Mouse (Mus musculus): ENCODE data around the gene Polr1e.
"Not testable (repeated sequence)": the region's sequence is repeated elsewhere in the genome, so short reads cannot be mapped to it uniquely, and the experiment has no call there.

Polr1e gene

GRCm38 (mm10) chr4:45005452-45005851 is 12.9 kb upstream of the Polr1e start:
- DNase-seq (ENCODE audit: low spot score in 2 of 2): no peak

- DNase-seq (ENCODE audit: low spot score in 2 of 2): no peak
Measured at GRCm38 (mm10) chr4:45010806-45011415, 7.5 kb upstream of the Polr1e start.

DNA sequence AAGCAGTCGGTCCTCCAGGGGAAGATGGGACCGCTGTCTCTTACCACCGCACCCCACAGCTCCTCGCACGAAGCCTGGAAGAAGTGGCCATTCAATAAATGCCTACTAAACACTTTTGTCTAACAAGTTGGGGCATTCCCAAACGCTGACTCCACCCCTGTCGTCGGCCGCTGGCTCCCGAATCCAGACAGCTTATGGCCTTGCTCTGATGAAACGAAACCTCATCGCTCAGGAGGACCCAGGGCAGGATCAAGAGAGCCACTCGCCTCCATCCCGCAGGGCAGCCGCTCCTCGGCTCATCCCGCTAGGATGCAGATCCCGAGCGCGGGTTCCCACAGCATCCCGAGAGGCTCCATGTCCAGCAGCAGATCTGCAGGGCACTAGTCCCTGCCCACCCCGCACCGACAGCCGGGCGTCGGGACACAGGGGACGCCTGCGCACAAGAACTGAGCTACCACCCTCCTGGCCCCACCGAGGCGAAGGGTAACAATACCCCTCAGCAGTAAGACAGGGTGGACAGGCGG is 6.7 kb upstream of the Polr1e start:
- peak; percentile 62 to 70 for DNase-seq (ENCODE audit: low spot score in 2 of 2)

- peak; percentile 99 for DNase-seq (ENCODE audit: low spot score in 2 of 2)
Measured at GRCm38 (mm10) chr4:45012105-45012975, 6.0 kb upstream of the Polr1e start, which contains the start of gene Zbtb5. TSS of gene Zbtb5 (minus strand) at chr4:45012412.

GRCm38 (mm10) chr4:45013031-45013431 is 5.4 kb upstream of the Polr1e start:
- no peak for DNase-seq (ENCODE audit: low spot score in 2 of 2)

GRCm38 (mm10) chr4:45013537-45013936 is 4.8 kb upstream of the Polr1e start:
- no peak for DNase-seq (ENCODE audit: low spot score in 2 of 2)

GRCm38 (mm10) chr4:45015615-45016014 is 2.8 kb upstream of the Polr1e start:
- DNase-seq (ENCODE audit: low spot score in 2 of 2): no peak

DNA sequence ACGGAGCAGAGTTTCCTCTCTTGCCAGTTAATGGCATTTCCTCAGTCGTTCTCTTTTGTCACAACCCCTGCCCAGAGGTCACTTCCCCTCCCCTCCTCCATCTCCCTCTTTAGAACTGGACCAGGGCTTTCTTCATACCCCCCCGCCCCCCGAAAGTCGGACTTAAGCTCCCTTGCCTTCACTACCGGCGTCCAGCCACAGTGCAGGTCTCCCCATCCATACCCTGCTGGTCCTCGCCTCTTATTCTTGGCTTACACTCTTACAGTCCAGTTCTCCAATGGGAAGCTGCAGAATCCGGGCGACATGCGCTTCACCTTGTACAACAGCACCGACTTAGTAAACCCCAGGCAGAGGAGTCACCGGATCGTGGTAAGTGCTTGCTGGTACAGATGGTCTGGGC is 626 bp downstream of the Polr1e start:
- DNase-seq (ENCODE audit: low spot score in 2 of 2): no peak

DNA sequence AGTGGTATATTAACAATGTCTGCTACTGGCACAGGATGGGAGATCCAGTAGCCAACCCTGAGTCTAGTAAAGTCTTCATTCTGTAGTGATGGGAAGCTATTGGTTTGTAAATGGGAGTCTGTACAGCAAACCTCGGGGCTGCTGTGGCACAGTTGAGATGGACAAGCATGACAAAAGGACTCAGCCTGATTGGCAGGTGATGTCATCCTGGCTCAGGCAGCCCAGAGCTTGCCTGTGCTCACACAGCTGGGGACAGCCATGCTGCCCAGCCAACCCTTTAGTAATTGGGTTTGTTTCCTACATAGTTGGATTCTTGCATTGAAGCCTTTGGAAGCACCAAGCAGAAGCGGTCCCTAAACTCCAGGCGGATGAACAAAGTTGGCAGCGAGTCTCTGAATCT is 8.1 kb downstream of the Polr1e start:
- DNase-seq (ENCODE audit: low spot score in 2 of 2): no peak

GRCm38 (mm10) chr4:45032586-45032985 is 14.2 kb downstream of the Polr1e start:
- DNase-seq (ENCODE audit: low spot score in 2 of 2): no peak

DNA sequence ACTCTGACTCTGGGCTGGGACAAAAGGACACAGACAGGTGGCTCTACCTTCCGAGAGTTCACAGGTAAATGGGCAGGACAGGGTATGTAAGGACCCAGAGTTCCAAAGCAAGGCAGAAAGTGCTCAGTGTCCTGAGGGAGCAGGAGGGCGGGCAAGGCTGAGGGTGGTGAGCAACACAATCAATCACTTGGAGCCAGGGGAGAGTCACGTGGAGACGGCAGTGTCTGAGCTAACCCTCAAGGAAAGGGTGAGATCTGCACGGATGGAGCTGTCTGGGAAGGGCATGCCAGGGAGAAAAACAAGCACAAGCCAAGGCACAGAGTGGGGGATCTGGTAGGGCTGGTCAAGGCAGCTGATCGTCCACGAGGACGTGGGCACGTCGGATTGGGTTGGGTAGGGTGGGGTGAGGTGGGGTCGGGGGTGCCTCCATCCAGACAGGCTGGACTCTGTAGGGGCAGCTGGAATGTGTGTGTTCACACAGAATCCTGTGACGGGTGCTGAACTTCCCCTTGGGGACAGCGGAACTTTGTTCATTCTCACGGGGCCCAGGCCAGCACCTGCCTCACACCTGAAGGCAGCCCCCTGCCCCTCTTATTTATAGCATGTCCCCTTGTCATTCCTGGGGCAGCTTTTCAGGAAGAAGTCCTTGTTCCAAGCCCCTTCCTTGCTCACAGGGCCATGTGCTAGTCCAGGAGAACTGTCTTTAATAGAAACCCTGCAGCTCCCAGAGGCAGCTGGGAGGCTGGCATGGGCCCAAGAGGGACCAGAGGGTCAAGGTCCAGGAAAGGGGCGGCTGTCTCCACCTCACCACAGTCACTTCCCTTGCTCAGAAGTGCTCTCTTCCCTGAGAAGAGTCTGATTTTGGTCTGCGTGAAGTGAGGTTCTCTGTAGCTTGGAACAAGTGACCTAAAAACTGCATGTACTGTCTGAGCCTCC is 16.6 kb downstream of the Polr1e start:
- peak in 1 of 2 experiments; percentile 57 for DNase-seq (ENCODE audit: low spot score in 2 of 2)

DNA sequence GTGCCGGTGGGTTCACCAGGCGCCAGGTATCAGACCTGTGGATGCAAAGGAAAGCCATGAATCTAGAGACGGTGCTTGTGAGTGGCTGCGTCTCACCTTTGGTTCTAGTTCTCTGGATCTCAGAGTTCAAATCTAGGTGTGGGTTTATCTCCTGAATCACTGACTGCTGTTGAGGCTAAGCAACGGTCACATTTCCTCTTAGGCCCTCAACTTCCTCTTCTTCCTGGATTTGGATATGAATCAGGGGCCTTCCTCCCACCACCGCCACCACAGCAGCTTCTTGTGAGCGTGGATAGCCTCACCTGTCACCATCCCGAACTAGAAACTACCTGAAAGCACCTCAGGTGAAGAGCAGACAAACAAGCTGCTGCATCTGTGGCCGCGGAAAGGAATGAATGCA is 17.7 kb downstream of the Polr1e start:
- DNase-seq (ENCODE audit: low spot score in 2 of 2): no peak

DNA sequence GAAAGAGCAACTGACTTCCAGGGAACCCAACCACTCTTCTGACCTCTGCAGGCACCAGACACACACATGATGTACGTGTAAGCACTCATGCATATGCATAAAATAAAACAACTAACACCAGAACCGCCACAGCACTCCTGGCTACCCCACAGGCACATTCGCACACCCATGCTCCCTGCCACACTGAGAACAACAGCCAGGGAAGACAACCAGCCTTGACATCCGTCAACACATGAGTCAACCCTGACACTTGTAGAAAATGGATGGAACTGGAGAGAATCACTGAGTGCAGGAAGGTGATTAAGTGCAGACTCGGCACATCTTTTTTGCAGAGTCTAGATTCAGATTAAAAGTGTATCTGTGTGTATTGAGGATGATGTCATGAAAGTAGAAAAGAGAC is 18.2 kb downstream of the Polr1e start:
- DNase-seq (ENCODE audit: low spot score in 2 of 2): no peak

DNA sequence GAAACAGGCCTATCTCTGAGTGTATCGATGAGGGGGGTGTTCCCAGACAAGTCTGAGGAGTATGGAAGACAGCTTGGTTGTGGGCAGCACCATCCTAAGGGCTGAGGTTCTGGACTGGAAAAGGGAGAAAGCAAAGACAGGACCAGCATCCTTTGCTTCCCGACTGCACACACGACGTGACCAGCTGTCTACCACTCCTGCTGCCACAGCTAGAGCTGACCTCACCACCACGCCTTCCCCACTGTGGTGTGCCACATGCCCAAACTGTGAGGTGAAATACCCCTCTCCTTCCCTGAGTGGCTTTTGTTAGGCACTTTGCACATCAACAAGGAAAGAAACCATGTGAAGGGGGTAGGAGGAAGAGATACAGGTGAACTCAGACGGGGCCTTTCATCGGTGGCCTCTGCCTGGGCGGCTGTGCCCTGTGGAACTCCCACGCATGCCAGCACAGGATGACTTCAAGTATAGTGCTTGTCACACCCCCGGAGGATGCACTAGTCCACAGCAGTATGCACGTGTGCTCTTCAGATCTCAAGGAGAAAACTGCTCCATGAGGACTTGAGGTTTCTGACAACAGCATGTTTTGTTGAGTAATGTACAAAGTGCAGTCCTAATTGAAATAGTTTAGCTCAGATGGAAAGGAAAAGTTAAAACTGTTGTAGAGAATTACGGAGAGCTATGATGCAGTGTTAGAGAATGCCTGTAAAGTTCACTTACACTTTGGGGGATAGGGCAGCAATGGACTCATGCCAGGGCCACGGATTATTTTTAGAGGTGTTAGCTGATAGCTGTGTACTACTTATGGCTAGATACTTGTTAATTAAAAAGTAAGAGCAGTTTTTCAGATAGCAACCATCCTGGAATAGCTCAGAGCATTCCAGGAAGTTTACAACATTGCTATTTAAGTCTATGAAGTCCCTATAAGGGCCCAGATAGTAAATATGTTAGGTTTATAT is 19.4 kb downstream of the Polr1e start:
- no peak for DNase-seq (ENCODE audit: low spot score in 2 of 2)

DNA sequence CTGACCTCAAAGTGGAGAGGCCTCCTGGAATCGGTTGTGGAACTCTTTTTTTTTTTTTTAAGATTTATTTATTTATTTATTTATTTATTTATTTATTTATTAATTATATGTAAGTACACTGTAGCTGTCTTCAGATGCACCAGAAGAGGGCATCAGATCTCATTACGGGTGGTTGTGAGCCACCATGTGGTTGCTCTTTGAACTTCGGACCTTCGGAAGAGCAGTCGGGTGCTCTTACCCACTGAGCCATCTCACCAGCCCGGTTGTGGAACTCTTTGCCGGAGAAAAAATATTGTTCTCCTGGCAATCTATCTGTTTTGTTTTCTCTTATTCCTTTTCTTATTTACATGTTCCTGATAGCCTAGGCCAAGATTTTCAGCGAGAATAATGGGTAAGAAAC is 20.5 kb downstream of the Polr1e start:
- DNase-seq (ENCODE audit: low spot score in 2 of 2): not testable (repeated sequence)

- DNase-seq (ENCODE audit: low spot score in 2 of 2): not testable (repeated sequence)
Measured at GRCm38 (mm10) chr4:45039546-45039945, 21.2 kb downstream of the Polr1e start.

GRCm38 (mm10) chr4:45040795-45041194 is 22.4 kb downstream of the Polr1e start:
- no peak for DNase-seq (ENCODE audit: low spot score in 2 of 2)

- DNase-seq (ENCODE audit: low spot score in 2 of 2): no peak
Measured at GRCm38 (mm10) chr4:45046679-45047078, 28.3 kb downstream of the Polr1e start.

DNA sequence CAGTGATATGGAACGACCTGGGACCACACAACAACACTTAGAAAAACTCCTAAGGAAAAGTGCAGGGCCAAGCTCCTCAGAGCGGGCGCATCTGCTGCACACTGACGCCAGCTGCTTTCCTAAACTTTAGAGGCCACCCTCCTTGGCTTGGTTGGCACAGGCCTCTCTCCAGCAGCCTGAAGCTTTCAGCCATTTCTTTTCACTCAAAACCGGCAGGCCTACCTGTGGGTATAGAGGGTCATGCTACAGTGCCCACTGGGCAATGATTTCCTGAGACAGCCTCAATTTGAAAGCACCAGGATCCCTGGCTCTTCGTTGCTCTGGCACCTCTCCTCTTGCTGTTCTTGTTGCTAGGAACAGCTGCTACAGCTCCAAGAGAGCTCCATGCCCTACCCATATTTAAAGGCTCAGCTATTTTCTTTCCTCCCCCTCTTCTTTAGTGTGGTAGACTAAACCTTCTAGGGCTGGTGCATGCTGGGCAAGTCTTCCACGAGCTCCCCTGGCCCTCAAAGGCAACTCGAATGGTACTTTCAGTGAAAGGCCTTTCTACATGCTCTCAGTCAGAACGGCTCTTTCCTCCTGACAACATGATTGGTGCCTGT is 29.0 kb downstream of the Polr1e start:
- no peak for DNase-seq (ENCODE audit: low spot score in 2 of 2)

- no peak for DNase-seq (ENCODE audit: low spot score in 2 of 2)
Measured at GRCm38 (mm10) chr4:45047956-45048355, 29.6 kb downstream of the Polr1e start.

Data from urinary bladder, postnatal 4 days (tissue).